Mouse (Mus musculus): Measurements from ENCODE around the gene Olfr99. TPM values are rescaled to one million over a fixed set of nuclear protein-coding genes. Genes with fewer than 3 reads are reported as not detected.

Gene Olfr99
- polyA plus RNA-seq (2012; ENCODE audit: insufficient read depth, insufficient read length, low replicate concordance, missing spikeins) = not detected in 2 replicates

DNA sequence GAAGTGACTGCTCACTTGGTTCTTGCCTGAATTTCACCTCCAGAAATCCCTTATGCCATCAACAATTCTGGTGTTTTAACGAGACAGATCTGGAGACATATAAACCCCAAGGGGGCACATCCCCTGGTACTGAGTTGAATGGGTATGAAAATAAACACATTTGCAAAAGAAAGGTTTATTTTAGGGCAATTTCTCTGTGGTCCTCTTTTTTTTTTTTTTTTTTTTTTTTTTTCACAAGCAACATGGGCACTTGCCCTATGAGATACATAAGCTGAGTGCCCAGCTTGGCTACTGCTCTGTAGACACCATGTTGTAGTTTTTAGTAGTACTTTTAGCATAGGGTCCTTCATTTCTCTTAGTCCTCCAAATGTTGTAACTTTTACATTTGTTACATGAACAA, at the start of gene Olfr99:
Gene Olfr99, minus strand, starts transcription at position 101 of the 400 bp plus-strand sequence.
- H3K4me3 ChIP-seq (ENCODE audit: insufficient read depth, low read depth, low read length) = no peak within 1 kb of the TSS
- no peak within 1 kb of the TSS for H3K27ac ChIP-seq (ENCODE audit: insufficient read depth, low read depth, low read length)
- no peaks in the 10 kb centered on the region for H3K4me1 ChIP-seq (ENCODE audit: control insufficient read depth, insufficient read depth, low read length)
- TF ChIP-seq CTCF (IDR thresholded peaks at IDR 0.05; ENCODE audit: insufficient read depth, low read depth, low read length) (no peak), POLR2A (IDR thresholded peaks at IDR 0.05; ENCODE audit: insufficient read depth, low read depth, low read length) (no peak)
- 69% methylated on average over 1 of the region's 1 CpGs for WGBS

DNA sequence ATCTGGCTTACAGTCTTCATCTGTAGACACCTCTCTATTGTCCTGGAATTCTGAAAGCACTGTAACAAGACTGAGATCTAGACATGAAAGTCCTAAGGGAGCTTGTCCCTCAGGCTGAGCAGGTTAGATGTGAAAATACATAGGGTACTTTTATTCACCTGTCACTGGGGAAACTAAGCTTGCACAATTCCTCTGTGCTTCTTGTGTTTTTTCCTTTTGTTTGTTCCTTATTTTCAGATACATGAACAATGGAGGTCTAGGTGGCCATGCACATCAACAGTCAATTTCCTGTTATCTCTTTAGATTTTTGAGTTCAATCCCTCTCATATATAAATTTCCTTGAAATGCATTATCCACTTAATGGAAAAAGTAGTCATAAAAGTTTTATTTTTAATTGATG, 33.7 kb upstream of the Olfr99 start, which contains the start of gene Olfr102:
Gene Olfr102, minus strand, starts transcription at position 101 of the 400 bp plus-strand sequence.
- H3K4me3 ChIP-seq (ENCODE audit: insufficient read depth, low read depth, low read length) = no peak within 1 kb of the TSS
- no peaks in the 10 kb centered on the region for H3K4me1 ChIP-seq (ENCODE audit: control insufficient read depth, insufficient read depth, low read length)
- H3K27ac ChIP-seq (ENCODE audit: insufficient read depth, low read depth, low read length) = no peak within 1 kb of the TSS
- TF ChIP-seq POLR2A (IDR thresholded peaks at IDR 0.05; ENCODE audit: insufficient read depth, low read depth, low read length) (no peak), CTCF (IDR thresholded peaks at IDR 0.05; ENCODE audit: insufficient read depth, low read depth, low read length) (no peak)

DNA sequence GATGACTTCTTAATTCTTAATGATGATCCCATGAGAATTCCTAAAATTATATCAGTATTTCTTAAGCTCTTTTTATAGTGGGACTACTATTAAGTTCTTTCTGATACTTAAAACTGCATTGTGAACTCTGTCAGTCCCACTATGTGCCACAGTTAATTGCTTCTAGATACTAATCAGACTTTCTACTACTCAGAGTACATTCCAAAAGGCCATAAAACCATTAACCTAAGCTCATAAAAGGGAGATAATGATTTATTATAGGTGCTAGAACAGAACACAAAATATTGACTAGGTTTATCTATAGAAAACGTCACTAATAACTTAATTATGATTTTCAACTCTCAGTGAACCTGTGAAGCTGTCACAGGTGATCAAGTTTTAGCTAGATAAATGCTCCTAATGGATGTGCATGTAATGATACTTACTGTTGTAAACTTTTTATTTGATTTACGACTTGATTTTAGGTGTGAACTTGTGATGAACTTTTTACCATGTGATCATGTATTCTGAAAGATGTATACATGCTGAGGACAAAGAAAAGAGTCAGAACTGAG, 27.0 kb upstream of the Olfr99 start:
- TF ChIP-seq POLR2A (IDR thresholded peaks at IDR 0.05; ENCODE audit: insufficient read depth, low read depth, low read length) = no peak
- TF ChIP-seq CTCF (IDR thresholded peaks at IDR 0.05; ENCODE audit: insufficient read depth, low read depth, low read length) = no peak
- H3K4me3 ChIP-seq (ENCODE audit: insufficient read depth, low read depth, low read length) = no peak overlapping the region
- 48% methylated on average over 2 of the region's 2 CpGs for WGBS
- H3K27ac ChIP-seq (ENCODE audit: insufficient read depth, low read depth, low read length) = no peak overlapping the region
- no peaks in the 10 kb centered on the region for H3K4me1 ChIP-seq (ENCODE audit: control insufficient read depth, insufficient read depth, low read length)

DNA sequence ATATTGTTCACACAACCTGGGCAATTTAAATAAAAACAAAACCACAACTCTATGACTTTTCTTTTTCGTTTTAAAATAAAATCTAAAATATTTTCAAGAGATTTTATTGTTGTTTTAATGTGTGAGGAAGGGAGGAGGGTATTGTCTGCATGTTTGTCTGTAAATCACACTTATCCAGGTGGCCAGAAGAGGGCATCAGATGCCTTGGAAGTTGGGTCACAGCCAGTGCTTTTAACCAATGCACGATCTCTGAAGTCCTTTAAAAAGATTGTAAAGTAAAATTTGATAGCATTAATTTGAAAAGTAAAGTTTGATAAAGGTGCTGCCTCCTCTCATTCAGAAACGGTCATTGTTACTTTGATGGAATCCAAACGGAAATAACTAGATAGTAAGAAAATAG, 25.2 kb upstream of the Olfr99 start:
- H3K27ac ChIP-seq (ENCODE audit: insufficient read depth, low read depth, low read length) = no peak overlapping the region
- no peak overlapping the region for H3K4me3 ChIP-seq (ENCODE audit: insufficient read depth, low read depth, low read length)
- WGBS = 46% methylated on average over 4 of the region's 4 CpGs
- H3K4me1 ChIP-seq (ENCODE audit: control insufficient read depth, insufficient read depth, low read length) = no peaks in the 10 kb centered on the region
- TF ChIP-seq POLR2A (IDR thresholded peaks at IDR 0.05; ENCODE audit: insufficient read depth, low read depth, low read length) = no peak
- no peak for TF ChIP-seq CTCF (IDR thresholded peaks at IDR 0.05; ENCODE audit: insufficient read depth, low read depth, low read length)

DNA sequence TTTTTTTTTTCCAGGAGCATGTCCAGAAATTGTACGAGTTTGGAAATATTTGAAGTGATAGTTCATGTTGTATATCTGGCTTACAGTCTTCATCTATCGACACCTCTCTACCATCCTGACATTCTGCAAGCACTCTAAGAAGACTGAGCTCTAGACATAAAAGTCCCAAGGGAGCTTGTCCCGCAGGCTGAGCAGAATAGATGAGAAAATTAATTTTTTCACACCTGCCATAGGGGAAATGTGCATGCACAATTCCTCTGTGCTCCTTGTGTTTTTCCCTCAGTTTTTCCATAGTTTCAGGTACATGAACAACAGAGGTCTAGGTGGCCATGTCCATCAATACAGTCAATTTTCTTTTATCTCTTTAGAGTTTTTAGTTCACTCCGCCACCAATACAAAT, 21.0 kb upstream of the Olfr99 start, which contains the start of gene Olfr101:
Gene Olfr101, minus strand, starts transcription at position 101 of the 400 bp plus-strand sequence.
- no peaks in the 10 kb centered on the region for H3K4me1 ChIP-seq (ENCODE audit: control insufficient read depth, insufficient read depth, low read length)
- WGBS = 87% methylated on average over 4 of the region's 4 CpGs

DNA sequence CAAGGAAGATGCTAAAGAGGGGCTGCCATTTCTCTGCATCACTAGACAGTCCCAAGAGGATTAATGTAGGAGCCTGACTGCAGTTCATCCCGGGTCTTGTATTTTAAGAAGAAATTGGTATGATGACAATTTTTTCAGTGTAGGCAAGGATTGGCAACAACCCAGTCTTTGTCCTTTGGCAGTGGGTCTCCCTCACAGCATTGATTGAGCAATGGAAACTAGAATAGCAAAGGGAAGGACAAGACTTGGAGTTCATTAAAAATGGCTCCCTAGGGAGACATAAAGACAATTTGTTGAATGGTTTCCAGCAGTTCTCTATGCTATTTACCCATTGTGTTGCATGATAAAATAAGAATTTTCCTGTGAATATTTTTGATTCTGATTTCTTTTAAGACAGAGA, 2.9 kb downstream of the Olfr99 start:
- no peak for TF ChIP-seq POLR2A (IDR thresholded peaks at IDR 0.05; ENCODE audit: insufficient read depth, low read depth, low read length)
- TF ChIP-seq CTCF (IDR thresholded peaks at IDR 0.05; ENCODE audit: insufficient read depth, low read depth, low read length) = no peak
- 58% methylated on average over 1 of the region's 1 CpGs for WGBS

More for the DNA sequence above, 21.0 kb upstream of the Olfr99 start, which contains the start of gene Olfr101:
- TF ChIP-seq CTCF (IDR thresholded peaks at IDR 0.05; ENCODE audit: insufficient read depth, low read depth, low read length) = no peak
- no peak for TF ChIP-seq POLR2A (IDR thresholded peaks at IDR 0.05; ENCODE audit: insufficient read depth, low read depth, low read length)
- no peak within 1 kb of the TSS for H3K4me3 ChIP-seq (ENCODE audit: insufficient read depth, low read depth, low read length)
- H3K27ac ChIP-seq (ENCODE audit: insufficient read depth, low read depth, low read length) = no peak within 1 kb of the TSS

DNA sequence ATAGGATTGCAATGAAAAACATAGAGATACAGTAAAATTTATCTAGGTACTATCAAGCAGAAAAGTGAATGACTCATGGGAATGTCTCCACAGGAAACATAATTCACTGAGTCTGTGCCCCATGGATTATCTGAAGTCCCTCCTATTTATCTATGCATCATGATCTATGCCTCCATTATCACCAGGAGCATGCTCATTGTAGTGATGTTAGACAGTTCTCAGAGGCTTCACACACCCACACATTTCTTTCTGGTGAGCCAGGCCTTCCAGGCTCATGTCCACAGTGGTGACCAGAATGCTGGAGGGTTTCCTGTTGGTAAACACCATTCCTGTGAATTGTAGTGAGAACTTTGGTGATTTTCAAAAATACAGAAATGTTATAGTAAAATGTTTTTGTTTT, 6.7 kb downstream of the Olfr99 start:
- no peak overlapping the region for H3K27ac ChIP-seq (ENCODE audit: insufficient read depth, low read depth, low read length)
- no peak overlapping the region for H3K4me3 ChIP-seq (ENCODE audit: insufficient read depth, low read depth, low read length)
- H3K4me1 ChIP-seq (ENCODE audit: control insufficient read depth, insufficient read depth, low read length) = no peaks in the 10 kb centered on the region
- TF ChIP-seq CTCF (IDR thresholded peaks at IDR 0.05; ENCODE audit: insufficient read depth, low read depth, low read length) (no peak), POLR2A (IDR thresholded peaks at IDR 0.05; ENCODE audit: insufficient read depth, low read depth, low read length) (no peak)

More for the DNA sequence above, 2.9 kb downstream of the Olfr99 start:
- no peaks in the 10 kb centered on the region for H3K4me1 ChIP-seq (ENCODE audit: control insufficient read depth, insufficient read depth, low read length)
- no peak overlapping the region for H3K27ac ChIP-seq (ENCODE audit: insufficient read depth, low read depth, low read length)
- H3K4me3 ChIP-seq (ENCODE audit: insufficient read depth, low read depth, low read length) = no peak overlapping the region

DNA sequence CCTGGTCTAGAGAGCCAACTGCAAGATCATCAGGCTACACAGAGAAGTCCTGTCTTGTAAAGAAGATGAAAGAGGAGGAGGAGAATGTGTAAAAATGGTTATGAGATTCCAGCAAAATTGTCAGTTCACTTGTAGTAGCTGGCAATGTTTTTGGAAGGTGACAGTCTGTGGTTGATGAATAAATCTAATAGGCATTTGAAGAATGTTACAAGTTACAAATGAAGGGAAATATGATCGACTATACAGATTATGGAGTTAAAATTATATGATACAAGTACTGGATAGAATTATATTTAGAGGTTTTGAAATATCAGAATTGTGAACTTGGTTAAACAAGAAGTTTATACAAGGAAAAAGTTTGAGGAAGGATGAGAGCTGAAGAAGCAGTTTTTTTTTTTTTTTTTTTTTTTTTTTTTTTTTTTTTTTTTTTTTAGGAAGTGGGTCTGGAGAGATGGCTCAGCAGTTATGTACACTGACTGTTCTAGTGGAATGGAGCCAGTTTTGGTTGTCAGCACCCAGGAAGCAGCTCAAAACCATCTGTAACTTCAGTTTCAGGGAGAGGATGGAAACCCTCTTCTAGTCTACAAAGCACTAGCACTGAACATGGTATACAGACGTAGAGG, 7.5 kb downstream of the Olfr99 start:
- TF ChIP-seq POLR2A (IDR thresholded peaks at IDR 0.05; ENCODE audit: insufficient read depth, low read depth, low read length) (no peak), CTCF (IDR thresholded peaks at IDR 0.05; ENCODE audit: insufficient read depth, low read depth, low read length) (no peak)
- WGBS = 80% methylated on average over 2 of the region's 2 CpGs

DNA sequence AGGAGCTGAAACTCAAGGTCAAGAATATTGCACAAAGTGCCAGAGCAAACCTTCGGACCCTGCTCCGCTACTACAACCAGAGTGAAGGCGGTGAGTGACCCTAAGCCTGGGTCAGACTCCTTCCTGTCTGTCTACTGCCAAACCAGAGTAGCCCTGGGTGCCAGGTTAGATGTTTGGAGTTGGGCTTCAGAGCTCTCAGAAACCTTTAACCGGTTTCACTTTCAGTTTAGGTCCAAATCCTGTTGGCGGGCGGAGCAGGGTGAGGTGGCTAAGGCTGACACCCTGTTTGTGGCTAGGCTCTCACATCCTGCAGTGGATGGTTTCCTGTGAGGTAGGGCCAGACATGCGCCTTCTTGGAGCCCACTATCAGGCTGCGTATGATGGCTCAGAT, 12.6 kb downstream of the Olfr99 start:
- Histone ChIP-seq H3K27ac (ENCODE audit: insufficient read depth, low read depth, low read length) (no peak overlapping the region), H3K4me3 (ENCODE audit: insufficient read depth, low read depth, low read length) (peak overlapping the region; percentile 71), H3K4me1 (ENCODE audit: control insufficient read depth, insufficient read depth, low read length) (no peaks in the 10 kb centered on the region)
- no peak for TF ChIP-seq POLR2A (IDR thresholded peaks at IDR 0.05; ENCODE audit: insufficient read depth, low read depth, low read length)
- no peak for TF ChIP-seq CTCF (IDR thresholded peaks at IDR 0.05; ENCODE audit: insufficient read depth, low read depth, low read length)
- WGBS = 72% methylated on average over 8 of the region's 8 CpGs

More for the DNA sequence above, 7.5 kb downstream of the Olfr99 start:
- Histone ChIP-seq H3K4me3 (ENCODE audit: insufficient read depth, low read depth, low read length) (no peak overlapping the region), H3K4me1 (ENCODE audit: control insufficient read depth, insufficient read depth, low read length) (no peaks in the 10 kb centered on the region), H3K27ac (ENCODE audit: insufficient read depth, low read depth, low read length) (no peak overlapping the region)

Data from olfactory bulb, adult 2 months (tissue).